Mouse (Mus musculus) ovary, postnatal 10 days (tissue): Measurements from ENCODE around the gene Gabbr2.

Experiments used
- DNase-seq: peaks from one replicate; pipeline ENCODE4 v3.0.0; 2022; ENCODE audit warnings: low spot score

The Gabbr2 gene

DNA sequence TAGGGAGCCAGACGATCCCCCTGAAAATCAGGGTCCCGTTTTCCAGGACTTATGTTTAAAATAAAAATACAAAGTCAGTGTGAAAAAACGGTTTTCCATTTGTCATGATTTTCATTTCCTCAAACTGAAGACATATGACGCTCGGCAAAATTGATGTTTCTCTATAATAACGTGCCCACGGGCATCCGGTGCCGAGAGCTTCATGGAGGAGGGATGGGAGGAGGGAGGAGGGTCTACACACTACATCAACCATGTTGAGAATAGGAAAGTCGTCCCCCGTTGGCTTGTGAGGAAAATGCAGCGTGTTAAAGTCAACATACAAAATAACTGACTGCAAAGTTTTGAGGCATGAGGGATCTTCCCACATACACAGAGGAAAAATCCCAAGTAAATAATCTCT is 75.7 kb downstream of the Gabbr2 start:
- DNase-seq = no peak

DNA sequence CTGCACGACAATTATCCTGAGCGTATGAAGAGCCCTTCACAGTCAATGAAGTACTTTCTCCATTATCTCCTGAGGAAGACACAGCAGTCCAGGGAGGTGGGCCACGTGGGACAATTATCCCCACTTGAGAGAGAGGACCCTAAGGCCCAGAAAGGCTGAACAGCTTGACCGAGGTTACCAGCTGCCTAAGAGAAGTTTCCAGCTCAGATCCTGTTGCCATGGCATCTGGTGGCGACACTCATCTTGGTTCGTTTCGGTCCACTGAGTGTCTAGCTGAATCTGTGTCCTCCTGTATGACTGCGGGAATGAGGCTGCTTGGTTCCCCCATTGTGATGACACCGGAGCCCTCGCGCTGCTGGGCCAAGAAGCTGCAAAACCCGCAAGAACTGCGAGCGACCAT is 76.2 kb downstream of the Gabbr2 start:
- DNase-seq = no peak

DNA sequence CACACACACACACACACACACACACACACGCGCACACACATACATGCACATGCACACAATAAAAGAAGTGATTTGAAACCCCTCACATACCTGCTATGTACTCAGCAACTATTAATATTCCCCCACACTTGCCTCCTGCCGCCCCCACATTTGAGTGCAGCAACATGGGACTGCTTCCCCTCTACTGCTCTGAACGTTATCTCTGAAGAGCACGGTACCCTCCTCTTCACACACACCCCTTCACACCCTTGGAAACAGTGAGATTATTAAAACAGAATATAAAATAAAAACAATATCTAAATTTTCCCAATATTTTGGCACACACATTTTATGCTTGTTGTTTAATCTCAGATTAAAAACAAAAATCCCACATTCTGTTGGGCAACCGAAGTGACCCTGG is 77.1 kb downstream of the Gabbr2 start:
- no peak for DNase-seq

DNA sequence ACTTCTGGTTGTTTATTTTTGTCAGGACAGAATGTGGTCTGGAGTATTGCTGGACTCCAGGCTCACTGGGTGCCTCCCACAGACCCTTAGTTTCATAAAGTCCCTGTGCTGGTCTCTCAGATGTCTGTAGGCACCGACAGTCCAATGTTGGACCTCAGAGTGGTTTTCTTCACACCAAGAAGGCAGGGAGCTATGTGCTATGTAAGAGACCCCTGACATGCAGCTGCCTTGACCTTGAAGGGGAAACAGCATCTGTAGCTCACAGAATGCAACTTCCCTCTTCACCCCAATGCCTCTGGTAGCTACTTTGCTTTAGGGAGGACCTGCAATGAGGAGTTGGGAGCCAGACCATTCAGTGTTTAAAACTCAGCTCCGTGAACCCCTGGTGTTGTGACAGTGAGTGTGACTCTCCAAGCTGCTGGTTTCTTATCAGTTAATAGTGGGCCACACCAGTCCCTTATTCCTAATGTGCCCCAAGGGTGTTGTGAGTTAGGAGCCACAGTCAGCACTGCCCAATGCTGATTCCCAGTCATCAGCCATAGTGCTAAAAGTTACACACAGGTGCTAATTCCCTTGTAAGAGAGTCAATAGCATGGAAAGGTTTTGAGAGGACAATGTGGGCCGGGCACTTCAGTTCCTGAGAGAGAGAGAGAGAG is 85.5 kb downstream of the Gabbr2 start:
- no peak for DNase-seq

DNA sequence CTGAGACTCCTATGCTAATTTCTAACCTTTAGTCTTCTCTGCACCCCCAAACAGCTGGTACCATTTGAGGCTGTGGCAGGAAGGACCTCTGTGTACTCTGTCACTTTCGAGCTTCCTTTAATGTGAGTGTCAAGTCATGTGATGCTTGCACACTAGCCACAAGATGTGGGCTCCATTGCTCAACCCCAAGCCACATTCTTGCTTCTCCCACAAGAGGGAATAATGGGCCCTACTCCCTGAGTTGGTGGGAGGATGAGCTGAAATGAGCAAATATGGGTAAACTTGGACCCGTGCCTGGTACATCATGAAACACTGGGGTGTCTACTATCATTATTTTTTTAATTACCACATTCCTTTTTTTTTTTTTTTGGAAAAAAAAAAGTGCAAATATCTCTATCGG is 86.5 kb downstream of the Gabbr2 start:
- no peak for DNase-seq

DNA sequence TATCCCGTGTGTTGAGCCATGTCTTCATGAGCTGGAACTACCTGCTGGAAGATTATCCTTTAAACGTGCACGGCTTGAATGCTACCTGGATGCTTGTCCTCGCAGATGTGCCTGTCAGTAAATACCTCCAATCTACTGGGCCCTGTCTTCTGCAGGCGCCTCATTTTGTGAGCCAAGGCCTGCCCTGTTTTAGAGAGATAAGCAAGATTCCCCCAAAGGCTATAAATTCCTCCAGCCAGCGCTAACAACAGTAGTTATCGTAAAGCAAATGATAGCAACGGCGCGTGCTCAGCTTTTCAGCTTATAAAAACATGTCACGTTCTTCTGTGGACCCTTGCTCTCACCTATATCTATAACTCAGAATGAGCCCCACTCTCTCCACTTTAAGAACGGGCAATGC is 87.5 kb downstream of the Gabbr2 start:
- no peak for DNase-seq

DNA sequence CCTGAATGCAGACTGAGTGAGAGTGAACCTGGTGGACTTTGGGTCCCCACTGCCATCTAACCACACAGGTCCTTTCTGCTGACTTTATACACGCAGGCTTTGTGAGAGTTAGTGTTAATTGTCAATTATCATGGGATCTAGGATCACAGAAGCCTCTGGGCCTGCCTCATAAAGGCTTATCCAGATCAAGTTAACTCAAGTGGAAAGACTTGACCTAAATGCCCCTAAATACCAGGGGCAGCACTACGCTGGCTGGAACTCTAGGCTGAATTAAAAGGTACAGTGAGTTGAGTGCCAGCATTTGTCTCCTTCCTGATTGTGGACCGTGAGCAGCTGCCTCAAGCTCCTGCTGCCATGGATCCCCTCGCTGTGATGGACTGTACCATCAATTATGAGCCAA is 93.1 kb downstream of the Gabbr2 start:
- DNase-seq = no peak

DNA sequence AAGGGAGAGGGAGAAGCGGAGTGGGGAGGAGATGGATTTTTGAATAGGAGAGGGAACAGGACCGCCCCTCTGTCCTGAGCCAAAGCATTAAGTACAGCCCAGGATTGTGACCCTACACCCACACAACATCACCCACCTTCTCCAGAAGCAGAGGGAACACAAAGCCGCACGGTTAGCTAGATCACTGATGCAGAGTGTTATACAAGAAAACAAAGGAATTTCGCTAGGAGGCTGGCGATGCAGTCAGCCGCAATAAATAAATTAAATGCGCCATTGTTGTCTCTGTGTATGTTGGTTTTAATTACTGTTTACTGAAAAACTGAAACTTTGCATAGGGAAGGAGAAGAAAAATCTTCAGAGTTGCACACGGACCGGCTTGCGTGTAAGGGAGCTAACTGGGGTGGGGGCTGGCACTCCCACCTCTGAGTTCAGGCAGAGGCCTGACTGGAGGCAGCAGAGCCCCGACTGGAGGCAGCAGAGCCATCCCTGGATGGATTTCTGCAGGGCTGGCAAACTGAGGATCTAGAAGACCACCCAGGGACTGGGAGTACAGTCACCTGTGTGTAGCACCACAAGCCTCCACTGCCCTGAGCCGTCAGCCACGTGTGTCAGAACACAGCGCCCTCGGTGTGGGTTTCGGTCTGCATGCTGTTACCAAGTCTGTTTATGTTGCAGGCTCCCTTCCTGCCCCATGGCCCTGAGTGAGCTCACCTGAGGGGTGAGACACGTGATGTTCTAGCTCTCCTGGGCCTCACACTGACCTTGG is 93.9 kb downstream of the Gabbr2 start:
- no peak for DNase-seq

DNA sequence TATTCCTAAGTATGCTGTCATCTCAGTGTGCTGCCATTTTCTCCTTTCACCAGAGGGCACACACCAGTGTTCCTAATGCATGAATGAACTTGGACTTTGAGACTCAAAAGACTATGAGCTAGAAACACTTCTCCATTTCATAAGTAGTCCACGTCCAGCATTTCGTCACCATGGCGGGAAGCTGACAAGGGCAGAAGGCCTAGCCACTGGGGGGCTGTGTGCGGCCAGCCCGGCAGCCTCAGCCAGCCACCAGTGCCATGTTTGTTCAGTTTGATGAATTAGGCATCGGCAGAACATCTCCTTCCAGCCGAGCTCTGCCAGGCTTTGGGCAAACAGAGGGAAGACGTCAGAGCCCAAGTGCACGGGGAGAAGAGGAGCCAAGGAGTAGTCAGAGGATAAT is 97.5 kb downstream of the Gabbr2 start:
- DNase-seq = no peak

DNA sequence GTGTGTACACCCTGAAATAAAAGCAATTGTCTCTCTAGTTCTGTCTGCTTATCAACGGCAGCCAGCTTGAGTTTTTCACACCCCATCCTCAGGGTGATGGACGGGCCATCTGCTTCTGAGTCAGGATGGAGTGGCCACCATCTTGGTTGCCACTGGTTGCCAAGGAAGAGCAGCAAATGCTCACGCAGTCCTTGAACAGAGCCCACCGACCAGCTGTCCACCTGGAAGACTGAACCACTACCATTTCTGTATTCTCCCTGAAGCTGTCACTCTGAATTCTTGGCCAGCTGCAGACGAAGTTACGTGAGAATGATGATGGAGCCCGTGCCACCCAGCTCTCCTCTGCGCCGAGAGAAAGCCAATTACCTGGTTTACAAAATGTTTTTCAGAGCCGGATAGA is 102.5 kb downstream of the Gabbr2 start:
- no peak for DNase-seq

DNA sequence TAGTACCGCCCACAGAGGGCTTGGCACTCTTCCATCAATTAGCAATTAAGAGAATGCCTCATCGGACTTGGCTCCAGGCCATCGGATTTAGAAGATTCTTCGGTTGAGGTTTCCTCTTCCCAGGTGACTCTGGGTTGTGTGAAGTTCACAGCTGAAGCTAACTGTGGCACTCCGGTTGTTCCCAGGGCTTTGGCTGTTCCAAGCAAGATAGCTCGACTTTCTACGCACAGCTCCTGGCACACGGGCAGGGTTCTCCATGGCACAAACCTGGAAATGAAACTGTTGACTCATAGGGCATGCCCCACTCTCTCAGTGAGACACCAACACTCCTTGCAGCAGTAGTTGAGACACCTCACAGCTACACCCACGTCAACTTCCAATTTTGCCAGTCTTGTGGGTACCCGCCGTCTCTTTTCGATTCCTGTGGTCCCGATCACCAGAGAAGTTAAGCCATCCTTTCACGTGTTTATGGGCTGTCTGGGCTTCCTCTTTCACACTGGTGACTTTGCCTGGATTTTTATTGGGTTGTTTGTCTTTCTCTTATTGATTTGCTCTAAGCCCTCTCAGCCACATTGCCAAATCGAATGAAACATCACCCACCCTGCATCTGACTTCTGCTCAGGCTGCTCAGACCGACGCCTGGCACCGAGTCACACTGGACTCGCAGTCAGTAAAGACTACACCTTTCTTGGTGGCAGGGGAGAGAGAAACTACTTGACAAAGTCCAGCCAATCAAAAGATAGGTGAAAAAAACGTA is 105.9 kb downstream of the Gabbr2 start:
- DNase-seq = no peak

DNA sequence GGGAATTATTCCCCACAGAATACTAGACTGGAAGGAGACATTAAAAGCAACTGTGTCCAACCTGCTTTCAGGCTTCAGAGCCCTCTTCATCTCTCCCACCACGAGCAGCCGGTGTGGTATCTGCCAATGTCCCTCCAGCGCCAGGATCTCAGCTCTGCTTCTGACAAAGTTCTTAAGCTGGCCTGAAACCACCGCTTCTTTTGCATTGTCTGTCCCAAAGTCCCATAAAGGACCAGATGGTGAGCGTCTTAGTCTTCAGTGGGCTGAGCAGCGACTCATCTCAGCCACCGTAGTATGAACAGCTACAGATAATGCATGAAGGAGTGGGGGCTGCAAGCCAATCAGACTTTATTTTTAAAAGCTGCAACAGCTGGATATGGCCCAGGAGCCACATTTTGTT is 107.5 kb downstream of the Gabbr2 start:
- no peak for DNase-seq

DNA sequence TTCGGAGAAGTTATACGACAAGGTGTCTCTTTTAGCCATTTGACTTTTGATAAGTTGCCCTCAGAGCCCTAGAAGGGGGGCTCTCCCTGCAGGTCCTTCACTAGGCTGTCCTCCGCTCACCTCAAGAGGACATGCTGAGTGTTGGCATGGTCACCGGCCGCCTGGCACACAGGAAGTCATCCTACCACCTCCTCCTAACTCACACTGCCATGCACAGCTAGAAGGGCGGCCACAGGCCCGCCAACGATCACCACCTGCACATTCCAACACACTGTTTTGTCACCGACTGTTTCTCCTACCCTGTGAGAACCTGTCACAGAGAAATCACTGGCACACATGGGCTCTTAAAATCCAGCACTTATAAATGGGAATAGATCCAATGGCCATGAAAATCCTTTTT is 108.1 kb downstream of the Gabbr2 start:
- DNase-seq = no peak

DNA sequence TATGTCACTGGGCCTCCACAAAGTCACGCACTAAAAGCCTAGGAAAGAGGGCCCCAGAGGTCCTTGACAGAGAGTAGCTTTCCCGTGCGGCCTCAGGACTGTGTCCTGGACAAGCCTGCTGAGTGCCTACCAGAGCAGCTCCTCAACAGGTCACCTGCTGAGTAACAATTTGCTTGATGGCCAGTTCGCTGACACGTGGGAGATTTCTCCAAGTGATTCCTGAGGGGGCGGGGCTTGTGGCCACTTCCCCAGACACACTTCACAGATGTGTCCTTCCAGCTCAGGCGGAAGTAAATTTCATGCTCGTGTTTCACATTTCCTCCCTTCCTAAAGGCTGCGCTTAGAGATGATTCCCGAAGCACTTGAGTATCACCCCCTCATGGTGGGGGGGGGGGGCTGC is 108.6 kb downstream of the Gabbr2 start:
- DNase-seq = no peak

DNA sequence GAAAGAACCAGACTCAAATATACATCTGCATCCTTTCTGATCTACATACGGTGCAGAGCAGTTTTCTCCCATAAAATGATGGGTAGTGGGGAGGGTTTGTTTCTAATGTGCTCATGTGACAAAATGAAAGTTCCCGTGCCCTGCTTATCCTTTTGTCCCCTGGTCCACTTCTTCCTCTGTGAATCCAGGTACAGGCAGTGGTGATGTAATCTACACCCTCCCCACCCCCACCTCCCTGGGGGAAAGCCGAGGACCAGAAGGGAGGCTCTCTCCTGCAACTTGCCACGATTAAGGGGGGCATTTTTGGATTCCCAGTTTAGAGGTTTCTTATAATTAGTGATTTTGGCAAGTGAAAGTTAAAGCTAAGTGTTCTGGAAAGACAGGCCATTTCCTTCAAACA is 110.4 kb downstream of the Gabbr2 start:
- DNase-seq = no peak

DNA sequence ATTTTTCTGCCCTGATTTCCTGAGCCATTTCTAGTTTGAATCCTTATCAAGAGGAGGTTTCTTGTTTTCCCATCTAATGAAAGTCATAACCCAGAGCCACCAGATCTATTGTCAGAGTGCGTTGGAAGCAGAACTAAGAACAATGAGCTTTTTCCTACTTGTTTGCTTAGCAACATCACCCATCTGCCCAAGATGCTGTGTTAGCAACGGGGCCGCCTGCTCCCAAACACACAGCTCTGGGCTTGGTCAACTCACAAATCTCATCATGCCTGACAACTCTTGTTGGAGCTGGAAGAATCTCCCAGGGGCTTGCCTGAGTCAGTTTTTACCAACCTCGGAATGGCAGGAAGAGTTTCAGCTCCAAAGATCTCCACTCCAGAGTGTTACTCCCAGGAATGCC is 111.7 kb downstream of the Gabbr2 start:
- DNase-seq = no peak

DNA sequence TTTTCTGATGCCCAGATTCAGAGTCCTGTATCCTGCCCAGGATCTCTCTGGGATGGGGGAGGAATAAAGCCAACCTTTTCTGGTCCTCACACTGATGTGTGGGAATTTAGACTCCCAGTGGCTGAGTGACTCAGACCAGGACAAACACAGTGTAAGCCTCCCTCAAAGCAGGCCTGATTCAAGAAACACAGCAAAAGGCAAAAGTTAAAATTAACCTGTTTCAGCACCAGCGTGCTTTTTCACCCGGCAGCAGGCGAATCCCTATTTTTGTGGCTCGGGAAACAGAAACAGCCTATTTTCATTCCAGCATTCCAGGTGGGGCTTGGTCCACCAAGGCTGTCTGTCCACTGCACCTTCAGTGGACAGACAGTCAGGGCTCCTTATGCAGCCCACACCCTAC is 118.9 kb downstream of the Gabbr2 start:
- no peak for DNase-seq

DNA sequence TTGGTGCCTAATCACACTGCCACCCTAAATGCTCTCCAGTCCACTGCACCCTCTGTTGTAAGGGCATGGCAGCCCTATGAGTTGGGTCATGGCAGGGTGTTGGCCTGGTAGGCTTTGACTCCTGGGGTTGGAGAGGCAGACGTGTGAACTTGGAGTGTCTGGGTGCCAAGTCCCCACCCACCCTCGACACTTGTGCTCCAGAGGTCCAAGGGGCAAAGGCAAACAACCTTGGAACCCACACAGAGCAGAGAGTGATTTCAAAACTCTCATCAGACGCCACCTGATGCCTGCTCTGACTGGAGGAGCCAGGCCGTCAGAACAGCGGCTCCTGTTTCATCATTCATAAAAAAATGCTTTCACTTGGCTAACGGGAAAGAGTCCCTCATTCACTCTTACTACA is 121.5 kb downstream of the Gabbr2 start:
- DNase-seq = no peak

DNA sequence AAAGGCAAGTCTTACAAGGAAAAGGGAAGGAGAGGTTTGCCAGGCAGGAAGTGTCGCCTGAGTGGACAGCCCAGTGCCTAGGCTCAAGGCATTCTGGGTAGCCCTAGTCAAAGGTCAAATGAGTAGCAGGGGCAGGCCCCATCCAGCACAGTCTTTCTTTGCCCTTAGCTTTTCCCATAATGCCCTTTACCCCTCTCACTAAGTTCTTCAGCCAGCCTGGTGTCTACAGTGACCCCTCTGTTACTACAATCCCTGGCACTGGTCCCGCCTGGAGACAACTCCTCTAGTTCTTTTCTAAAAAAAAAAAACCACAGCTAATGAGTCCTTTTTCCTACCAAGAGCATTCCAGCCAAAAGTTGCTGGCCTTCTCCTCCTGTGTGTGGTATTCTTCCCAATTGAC is 122.3 kb downstream of the Gabbr2 start:
- no peak for DNase-seq

DNA sequence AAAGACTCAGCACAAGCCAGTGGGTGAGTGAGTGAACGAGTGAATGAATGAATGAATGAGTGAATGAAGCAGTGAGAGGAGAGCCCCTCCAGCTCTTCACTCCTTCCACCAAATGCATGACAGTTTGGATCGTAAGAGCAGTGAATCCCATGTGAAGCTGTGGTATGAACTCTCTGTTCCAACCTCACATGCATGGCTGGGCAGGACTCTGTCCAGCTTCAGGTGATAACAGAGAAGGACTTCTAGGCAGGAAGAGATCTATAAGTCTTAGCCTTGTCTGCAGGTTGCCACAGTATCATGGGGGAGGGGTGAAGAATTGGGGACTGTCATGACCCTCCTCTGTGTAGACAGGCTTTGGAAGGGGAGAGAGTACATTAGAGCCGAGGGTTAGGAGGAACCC is 122.8 kb downstream of the Gabbr2 start:
- no peak for DNase-seq

DNA sequence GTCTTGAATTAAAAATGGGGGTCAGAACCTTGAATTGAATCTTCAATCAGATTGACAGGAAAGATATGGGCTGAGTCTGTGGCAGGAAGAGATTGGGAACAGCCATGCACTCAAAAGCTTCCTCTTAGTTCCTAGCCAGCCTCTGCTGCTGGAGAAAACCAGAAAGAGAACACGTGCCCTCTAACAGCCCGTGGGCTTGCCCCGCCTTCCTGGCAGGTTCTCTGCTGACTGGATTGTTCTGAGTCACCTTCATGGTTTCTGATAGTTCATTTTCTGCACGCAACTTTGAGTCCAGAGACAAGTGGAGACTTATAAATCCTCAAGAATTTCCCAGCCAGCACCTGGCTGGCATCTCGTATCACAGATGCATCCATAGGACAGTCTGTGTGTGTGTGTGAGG is 123.5 kb downstream of the Gabbr2 start:
- DNase-seq = no peak

DNA sequence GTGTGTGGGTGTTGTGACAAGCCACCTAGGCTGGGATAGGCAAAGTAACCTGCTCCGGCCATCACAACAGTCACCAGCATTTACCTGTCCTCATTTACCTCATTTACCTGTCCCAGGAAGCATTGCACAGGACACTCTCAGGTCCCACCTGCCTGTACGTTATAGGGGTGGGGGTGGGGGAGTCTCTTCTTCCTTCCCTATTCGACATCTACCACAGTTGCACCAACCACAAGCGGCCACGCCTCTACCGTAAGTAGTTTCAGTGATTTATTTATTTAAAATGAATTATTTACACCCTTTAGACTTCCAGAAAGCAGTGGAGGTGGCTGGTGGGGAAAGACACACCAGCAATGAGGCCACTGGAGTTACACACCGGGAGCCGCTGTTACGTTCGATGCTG is 123.9 kb downstream of the Gabbr2 start:
- DNase-seq = no peak

DNA sequence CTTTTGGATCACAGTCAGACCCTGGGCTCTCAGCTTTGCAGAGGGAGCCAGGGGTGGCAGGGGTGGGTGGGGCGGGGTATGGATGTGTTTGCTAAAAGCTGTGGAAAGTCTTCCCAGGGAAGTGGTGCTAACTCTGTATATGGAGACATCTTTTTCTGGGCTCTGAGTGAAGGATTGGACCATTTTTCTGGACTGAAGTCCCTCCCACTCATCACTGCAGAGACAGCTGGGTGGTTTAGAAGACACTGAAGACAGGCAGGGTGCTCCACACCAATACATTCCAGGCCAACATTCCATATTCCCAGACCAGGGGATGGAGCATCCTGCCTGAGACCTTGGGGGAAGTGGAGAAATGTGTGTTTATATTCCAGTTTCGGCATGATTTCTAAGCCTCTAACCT is 125.6 kb downstream of the Gabbr2 start:
- DNase-seq = no peak
